ENCODE assay signal across 23 mouse cellular contexts in genomic region chr6:29308846-29309605, GRCm38 (mm10). TPM values are rescaled to one million over a fixed set of nuclear protein-coding genes. Genes with fewer than 3 reads are reported as not detected.
"Had no signal": no experiment of that assay in that cellular context is flagged by ENCODE, and none has a peak within 500 bp of the region (broad histone marks: within the 10 kb centered on the region; RNA-seq: fewer than 3 reads in every experiment).

No protein-coding gene starts in this region.

- DNase-seq: retina, postnatal 1 day; right cerebral cortex, adult 18-20 months; right cerebral cortex, postnatal 14 days; right cerebral cortex, postnatal 25 days; right cerebral cortex, postnatal 4 days; spleen, adult 18-20 months; thymus, adult 18-20 months; thymus, adult 2 months; thymus, postnatal 14 days; thymus, postnatal 25 days; thymus, postnatal 36 days; thymus, postnatal 4 days had no signal

- H3K4me1 ChIP-seq: neural tube, embryonic 15.5 days; stomach, embryonic 15.5 days had no signal

- H3K36me3 ChIP-seq: neural tube, embryonic 15.5 days; stomach, embryonic 15.5 days had no signal

- H3K4me3 ChIP-seq: neural tube, embryonic 15.5 days; stomach, embryonic 15.5 days had no signal

- H3K27me3 ChIP-seq: neural tube, embryonic 15.5 days; stomach, embryonic 15.5 days had no signal

- H3K9me3 ChIP-seq: neural tube, embryonic 15.5 days; stomach, embryonic 15.5 days had no signal

- H3K4me2 ChIP-seq: neural tube, embryonic 15.5 days; stomach, embryonic 15.5 days had no signal

- H3K9ac ChIP-seq: neural tube, embryonic 15.5 days; stomach, embryonic 15.5 days had no signal

- H3K27ac ChIP-seq: neural tube, embryonic 15.5 days; stomach, embryonic 15.5 days; stomach, postnatal 0 days had no signal

RNA-seq across cellular contexts. Expression of gene Fam71f1, which starts 9.9 kb away (rescaled TPM):
- total RNA-seq: neutrophil, adult 5-6 weeks had no signal
- polyA plus RNA-seq: neural tube, embryonic 14.5 days; neural tube, embryonic 15.5 days; small intestine, adult 2 months; spleen, adult 2 months; stomach, embryonic 14.5 days; stomach, embryonic 16.5 days; stomach, postnatal 0 days; thymus, adult 2 months; thymus, postnatal 0 days; urinary bladder, adult 2 months had no signal

RNA-seq across cellular contexts. Expression of gene Fam71f2, which starts 29.6 kb away (rescaled TPM):
- total RNA-seq: neutrophil, adult 5-6 weeks had no signal
- polyA plus RNA-seq: stomach, postnatal 0 days had no signal
